Mouse (Mus musculus): Measurements from ENCODE around the gene Gipc2. TPM values are rescaled to one million over a fixed set of nuclear protein-coding genes. Genes with fewer than 3 reads are reported as not detected.

Gene Gipc2
- polyA plus RNA-seq, 1 experiment from 2014 or later: 16.2 TPM

- no peak overlapping the region for H3K27ac ChIP-seq (ENCODE audit: low read length)
- H3K4me1 ChIP-seq (ENCODE audit: control insufficient read depth, insufficient read depth, low read length): no peaks in the 10 kb centered on the region
- no peak overlapping the region for H3K9ac ChIP-seq (ENCODE audit: low read depth, low read length)
- no peak for ATAC-seq
- H3K4me3 ChIP-seq (ENCODE audit: low read depth, low read length): no peak overlapping the region
- H3K27me3 ChIP-seq (ENCODE audit: control insufficient read depth, insufficient read depth, low read depth, low read length): no peaks in the 10 kb centered on the region
- 90% methylated on average over 4 of the region's 4 CpGs for WGBS
- no peaks in the 10 kb centered on the region for H3K9me3 ChIP-seq (replicated peaks; ENCODE audit: control insufficient read depth, low read length, poor library complexity, severe bottlenecking)
- no peak overlapping the region for H3K4me2 ChIP-seq (ENCODE audit: low read length)
- no peaks in the 10 kb centered on the region for H3K36me3 ChIP-seq (ENCODE audit: control insufficient read depth, insufficient read depth, low read length)
Measured at GRCm38 (mm10) chr3:152178816-152179215, 12.8 kb upstream of the Gipc2 start.

- no peak for ATAC-seq
- H3K27ac ChIP-seq (ENCODE audit: low read length): no peak overlapping the region
Measured at GRCm38 (mm10) chr3:152172322-152172935, 6.4 kb upstream of the Gipc2 start.

DNA sequence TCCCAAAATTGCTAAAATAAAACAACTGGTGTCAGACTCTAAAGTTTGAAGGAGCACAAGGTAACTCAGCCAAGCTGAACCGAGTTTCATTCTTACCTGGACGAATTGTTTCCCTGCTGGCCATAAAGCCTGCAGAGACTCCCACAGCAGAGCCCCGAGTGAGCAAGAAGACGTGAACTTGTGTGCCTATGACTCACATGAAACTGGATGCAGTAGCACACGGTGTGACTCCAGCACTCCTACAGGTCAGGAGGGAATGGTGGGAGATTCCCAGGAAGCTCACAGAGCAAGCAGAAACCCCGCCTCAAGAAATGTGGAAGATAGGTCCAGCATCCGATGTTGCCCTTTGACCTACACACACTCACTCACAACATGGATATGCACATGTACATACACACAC lies 5.8 kb upstream of the Gipc2 start:
- H3K27me3 ChIP-seq (ENCODE audit: control insufficient read depth, insufficient read depth, low read depth, low read length): no peaks in the 10 kb centered on the region
- WGBS: 78% methylated on average over 7 of the region's 7 CpGs
- no peak overlapping the region for H3K4me3 ChIP-seq (ENCODE audit: low read depth, low read length)
- no peak overlapping the region for H3K4me2 ChIP-seq (ENCODE audit: low read length)
- H3K36me3 ChIP-seq (ENCODE audit: control insufficient read depth, insufficient read depth, low read length): no peaks in the 10 kb centered on the region
- no peak for ATAC-seq
- H3K27ac ChIP-seq (ENCODE audit: low read length): no peak overlapping the region
- H3K9ac ChIP-seq (ENCODE audit: low read depth, low read length): no peak overlapping the region
- no peaks in the 10 kb centered on the region for H3K9me3 ChIP-seq (replicated peaks; ENCODE audit: control insufficient read depth, low read length, poor library complexity, severe bottlenecking)
- H3K4me1 ChIP-seq (ENCODE audit: control insufficient read depth, insufficient read depth, low read length): peaks cover 4% of the 10 kb centered on the region; the same call in 1 of the 2 replicates

More at GRCm38 (mm10) chr3:152172322-152172935, 6.4 kb upstream of the Gipc2 start:
- Histone ChIP-seq H3K4me3 (ENCODE audit: low read depth, low read length) (no peak overlapping the region), H3K9me3 (replicated peaks; ENCODE audit: control insufficient read depth, low read length, poor library complexity, severe bottlenecking) (no peaks in the 10 kb centered on the region), H3K36me3 (ENCODE audit: control insufficient read depth, insufficient read depth, low read length) (no peaks in the 10 kb centered on the region), H3K27me3 (ENCODE audit: control insufficient read depth, insufficient read depth, low read depth, low read length) (no peaks in the 10 kb centered on the region), H3K4me1 (ENCODE audit: control insufficient read depth, insufficient read depth, low read length) (no peaks in the 10 kb centered on the region), H3K4me2 (ENCODE audit: low read length) (no peak overlapping the region), H3K9ac (ENCODE audit: low read depth, low read length) (no peak overlapping the region)
- WGBS: 91% methylated on average over 7 of the region's 7 CpGs

DNA sequence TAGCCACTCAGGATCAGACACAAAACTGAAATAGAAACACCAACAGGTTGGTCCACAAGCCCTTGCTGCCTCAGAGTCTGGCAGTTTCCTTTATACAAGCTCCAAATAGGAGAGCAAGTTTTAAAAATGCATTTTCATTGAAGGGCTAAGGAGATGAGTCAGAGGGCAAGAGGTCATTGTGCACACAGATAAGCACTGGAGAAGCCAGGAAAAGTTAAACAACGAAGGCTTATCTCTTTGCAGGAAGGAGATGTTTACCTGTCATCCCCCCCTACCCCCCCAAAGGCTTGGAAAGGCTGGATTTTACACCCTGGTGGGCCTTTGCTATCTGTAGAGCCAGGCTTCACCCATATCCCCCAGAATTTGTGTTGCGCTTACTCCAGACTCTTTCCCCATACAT lies 5.2 kb upstream of the Gipc2 start:
- Histone ChIP-seq H3K9me3 (replicated peaks; ENCODE audit: control insufficient read depth, low read length, poor library complexity, severe bottlenecking) (no peaks in the 10 kb centered on the region), H3K9ac (ENCODE audit: low read depth, low read length) (no peak overlapping the region), H3K27ac (ENCODE audit: low read length) (no peak overlapping the region), H3K4me3 (ENCODE audit: low read depth, low read length) (no peak overlapping the region), H3K36me3 (ENCODE audit: control insufficient read depth, insufficient read depth, low read length) (no peaks in the 10 kb centered on the region), H3K4me1 (ENCODE audit: control insufficient read depth, insufficient read depth, low read length) (peaks cover 9% of the 10 kb centered on the region; the same call in 1 of the 2 replicates), H3K27me3 (ENCODE audit: control insufficient read depth, insufficient read depth, low read depth, low read length) (no peaks in the 10 kb centered on the region), H3K4me2 (ENCODE audit: low read length) (no peak overlapping the region)
- 81% methylated on average over 2 of the region's 2 CpGs for WGBS
- no peak for ATAC-seq

DNA sequence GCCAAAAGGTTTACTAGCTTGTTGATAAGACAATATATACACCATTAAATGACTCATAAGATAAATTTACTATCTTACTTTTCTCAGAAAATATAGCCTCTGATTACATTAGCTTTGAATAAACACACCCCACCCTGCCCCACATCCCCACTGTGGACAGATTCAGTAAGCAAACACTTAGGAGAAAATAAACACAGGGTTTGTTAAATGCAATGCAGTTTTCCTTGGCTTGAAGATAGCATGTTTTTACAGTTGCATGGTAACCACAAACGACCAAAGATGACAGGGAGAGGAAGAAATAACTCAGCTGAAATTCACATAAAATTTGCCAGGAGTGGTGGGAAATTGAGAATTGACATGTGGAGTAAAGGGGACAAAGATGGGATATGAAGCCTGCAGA lies 4.4 kb upstream of the Gipc2 start:
- ATAC-seq: no peak
- peaks cover 9% of the 10 kb centered on the region; the same call in 1 of the 2 replicates for H3K4me1 ChIP-seq (ENCODE audit: control insufficient read depth, insufficient read depth, low read length)
- H3K36me3 ChIP-seq (ENCODE audit: control insufficient read depth, insufficient read depth, low read length): no peaks in the 10 kb centered on the region
- no peak overlapping the region for H3K9ac ChIP-seq (ENCODE audit: low read depth, low read length)
- no peak overlapping the region for H3K4me2 ChIP-seq (ENCODE audit: low read length)
- no peaks in the 10 kb centered on the region for H3K9me3 ChIP-seq (replicated peaks; ENCODE audit: control insufficient read depth, low read length, poor library complexity, severe bottlenecking)
- no peak overlapping the region for H3K27ac ChIP-seq (ENCODE audit: low read length)
- WGBS: 52% methylated on average over 1 of the region's 1 CpGs
- no peaks in the 10 kb centered on the region for H3K27me3 ChIP-seq (ENCODE audit: control insufficient read depth, insufficient read depth, low read depth, low read length)
- no peak overlapping the region for H3K4me3 ChIP-seq (ENCODE audit: low read depth, low read length)

DNA sequence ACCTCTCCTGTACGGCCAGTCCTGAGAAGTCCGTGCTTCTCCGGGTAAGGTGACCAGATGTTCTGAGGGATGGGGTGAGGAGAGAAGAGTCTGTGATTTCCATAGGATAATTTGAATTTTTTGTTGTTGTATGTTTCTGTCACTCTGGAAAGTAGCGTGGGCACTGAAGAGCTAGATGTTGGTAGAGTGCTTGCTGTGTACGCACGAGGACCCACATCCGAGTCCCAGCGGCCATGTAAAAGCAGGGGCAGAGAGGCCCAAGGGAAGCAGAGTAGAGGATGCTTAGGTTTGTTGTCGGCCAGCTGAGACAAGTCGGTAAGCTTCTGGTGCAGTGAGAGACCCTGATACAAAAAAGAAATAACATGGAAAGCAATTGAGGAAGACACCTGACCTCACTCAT lies 2.0 kb upstream of the Gipc2 start:
- H3K9me3 ChIP-seq (replicated peaks; ENCODE audit: control insufficient read depth, low read length, poor library complexity, severe bottlenecking): no peaks in the 10 kb centered on the region
- H3K9ac ChIP-seq (ENCODE audit: low read depth, low read length): no peak overlapping the region
- H3K4me2 ChIP-seq (ENCODE audit: low read length): no peak overlapping the region
- H3K36me3 ChIP-seq (ENCODE audit: control insufficient read depth, insufficient read depth, low read length): no peaks in the 10 kb centered on the region
- H3K4me3 ChIP-seq (ENCODE audit: low read depth, low read length): no peak overlapping the region
- 94% methylated on average over 10 of the region's 10 CpGs for WGBS
- H3K4me1 ChIP-seq (ENCODE audit: control insufficient read depth, insufficient read depth, low read length): peaks cover 9% of the 10 kb centered on the region; the same call in 1 of the 2 replicates
- H3K27me3 ChIP-seq (ENCODE audit: control insufficient read depth, insufficient read depth, low read depth, low read length): no peaks in the 10 kb centered on the region
- H3K27ac ChIP-seq (ENCODE audit: low read length): no peak overlapping the region
- ATAC-seq: no peak

GRCm38 (mm10) chr3:152166699-152167451 lies 845 bp upstream of the Gipc2 start:
- 8% methylated on average over 29 of the region's 29 CpGs for WGBS
- H3K9me3 ChIP-seq (replicated peaks; ENCODE audit: control insufficient read depth, low read length, poor library complexity, severe bottlenecking): no peaks in the 10 kb centered on the region

DNA sequence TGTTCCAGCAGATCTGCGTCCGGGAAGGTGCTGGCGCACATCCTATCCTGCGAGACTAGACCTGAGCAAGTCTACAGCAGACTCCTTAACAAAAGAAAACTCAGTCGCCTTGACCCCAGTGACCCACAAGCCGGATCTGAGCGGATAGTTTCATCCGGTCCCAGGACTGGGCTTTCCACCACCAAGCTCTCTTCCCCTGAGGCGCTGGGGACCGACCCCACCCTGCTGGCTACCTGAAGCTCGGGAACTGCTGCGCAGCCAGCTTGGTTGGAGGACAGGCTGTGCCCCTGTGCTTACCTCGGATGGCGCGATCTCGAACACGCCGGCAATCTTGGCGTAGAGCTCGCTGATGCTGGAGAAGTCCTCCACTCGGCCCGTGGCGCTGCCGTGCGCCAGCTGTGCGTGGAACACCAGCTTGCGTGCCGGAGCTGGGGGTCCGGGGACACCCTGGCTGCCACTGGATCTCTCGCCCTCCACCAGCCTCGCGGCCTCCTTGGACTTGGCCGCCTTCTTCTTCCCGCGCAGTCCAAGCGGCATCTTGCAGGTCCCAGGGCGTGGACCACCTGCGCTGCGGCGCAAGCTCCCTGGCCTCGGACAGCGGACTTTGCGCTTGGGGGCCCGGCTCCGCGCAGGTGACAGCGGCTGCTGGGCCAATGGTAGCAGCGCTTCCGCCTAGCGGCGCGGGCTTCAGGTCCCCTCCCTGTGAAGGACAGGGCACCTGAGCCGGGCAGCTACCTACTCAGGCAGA lies 505 bp downstream of the Gipc2 start:
- H3K36me3 ChIP-seq (ENCODE audit: control insufficient read depth, insufficient read depth, low read length): no peaks in the 10 kb centered on the region
- peak overlapping the region; percentile 71 for H3K9ac ChIP-seq (ENCODE audit: low read depth, low read length)
- peak overlapping the region; percentile 48 for H3K4me3 ChIP-seq (ENCODE audit: low read depth, low read length)
- no peaks in the 10 kb centered on the region for H3K9me3 ChIP-seq (replicated peaks; ENCODE audit: control insufficient read depth, low read length, poor library complexity, severe bottlenecking)
- peak; percentile 85 for ATAC-seq
- peaks cover 9% of the 10 kb centered on the region; the same call in 1 of the 2 replicates for H3K4me1 ChIP-seq (ENCODE audit: control insufficient read depth, insufficient read depth, low read length)
- 1% methylated on average over 53 of the region's 53 CpGs for WGBS
- peak overlapping the region; percentile 82 for H3K4me2 ChIP-seq (ENCODE audit: low read length)
- peak overlapping the region; percentile 69 for H3K27ac ChIP-seq (ENCODE audit: low read length)
- H3K27me3 ChIP-seq (ENCODE audit: control insufficient read depth, insufficient read depth, low read depth, low read length): no peaks in the 10 kb centered on the region

More at GRCm38 (mm10) chr3:152166699-152167451, 845 bp upstream of the Gipc2 start:
- Histone ChIP-seq H3K4me1 (ENCODE audit: control insufficient read depth, insufficient read depth, low read length) (peaks cover 9% of the 10 kb centered on the region; the same call in 1 of the 2 replicates), H3K4me3 (ENCODE audit: low read depth, low read length) (peak overlapping the region; percentile 48), H3K27ac (ENCODE audit: low read length) (peak overlapping the region; percentile 69), H3K4me2 (ENCODE audit: low read length) (peak overlapping the region; percentile 82), H3K9ac (ENCODE audit: low read depth, low read length) (peak overlapping the region; percentile 71), H3K27me3 (ENCODE audit: control insufficient read depth, insufficient read depth, low read depth, low read length) (no peaks in the 10 kb centered on the region), H3K36me3 (ENCODE audit: control insufficient read depth, insufficient read depth, low read length) (no peaks in the 10 kb centered on the region)
- peak; percentile 58 for ATAC-seq

All from midbrain, embryonic 16.5 days (tissue).